Mouse (Mus musculus): ENCODE results near the gene Pdzd8.

Pdzd8 gene

DNA sequence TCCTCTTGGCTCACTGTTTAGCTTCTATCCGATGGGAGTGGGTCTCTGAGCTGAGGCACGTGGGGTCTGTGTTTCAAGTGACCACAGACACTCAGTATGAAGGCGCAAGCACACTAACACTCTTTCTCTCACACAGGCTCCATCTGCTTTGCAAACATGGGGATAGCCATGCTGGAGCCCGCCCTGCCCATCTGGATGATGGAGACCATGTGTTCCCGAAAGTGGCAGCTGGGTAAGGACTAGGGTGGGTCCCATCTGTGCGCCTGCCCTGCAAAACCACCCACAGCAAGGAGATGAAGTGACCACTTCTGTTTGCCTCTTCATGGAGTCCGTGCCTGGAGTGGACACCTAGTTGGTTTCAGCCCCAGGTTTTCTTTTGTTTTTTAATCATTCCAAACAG is 69.2 kb downstream of the Pdzd8 start:
- DNase-seq (ENCODE audit: low spot score in 2 of 2) = no peak

DNA sequence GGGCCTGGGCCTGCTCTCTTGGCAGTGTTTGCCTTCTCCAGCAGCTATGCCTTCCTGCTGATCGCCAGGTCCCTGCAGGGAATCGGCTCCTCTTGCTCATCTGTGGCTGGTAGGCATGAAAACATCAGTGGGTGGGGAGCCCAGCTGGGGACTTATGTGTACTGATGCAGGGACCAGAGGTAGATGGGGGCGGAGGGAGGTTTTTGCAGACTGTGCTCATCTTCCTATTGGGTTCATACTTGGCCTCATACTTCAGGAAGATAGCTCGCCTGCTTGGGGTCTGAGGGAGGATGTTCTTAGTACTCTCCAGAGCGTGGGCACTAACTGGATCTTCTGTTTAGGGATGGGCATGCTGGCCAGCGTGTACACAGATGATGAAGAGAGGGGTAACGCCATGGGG is 72.4 kb downstream of the Pdzd8 start:
- DNase-seq (ENCODE audit: low spot score in 2 of 2) = no peak

DNA sequence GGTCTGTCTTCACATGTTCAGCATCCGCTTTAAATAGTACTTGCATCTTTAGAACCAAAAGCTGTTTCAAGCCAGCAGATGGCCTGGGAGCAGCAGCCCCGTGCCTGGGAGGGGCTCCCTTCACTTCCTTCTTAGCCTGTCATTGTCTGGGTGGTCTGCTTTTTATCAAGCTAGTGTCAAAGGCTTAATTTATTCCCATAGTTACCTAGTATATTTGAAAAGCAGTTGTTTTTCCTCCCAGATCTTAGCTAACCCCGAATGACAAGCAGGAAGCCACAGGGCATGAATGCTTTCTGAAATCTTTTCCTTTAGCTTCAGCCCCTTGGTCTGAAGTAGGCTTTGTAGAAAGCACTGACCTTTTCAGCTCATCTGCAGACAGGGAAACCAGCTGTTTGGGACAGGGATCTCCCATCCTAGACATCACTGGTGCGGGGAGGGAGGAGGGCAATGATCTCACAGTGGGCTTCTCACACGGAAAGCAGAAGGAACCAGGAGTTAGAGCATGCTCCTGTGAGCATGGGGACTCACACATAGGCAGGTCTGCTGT is 78.1 kb downstream of the Pdzd8 start:
- DNase-seq (ENCODE audit: low spot score in 2 of 2) = no peak

DNA sequence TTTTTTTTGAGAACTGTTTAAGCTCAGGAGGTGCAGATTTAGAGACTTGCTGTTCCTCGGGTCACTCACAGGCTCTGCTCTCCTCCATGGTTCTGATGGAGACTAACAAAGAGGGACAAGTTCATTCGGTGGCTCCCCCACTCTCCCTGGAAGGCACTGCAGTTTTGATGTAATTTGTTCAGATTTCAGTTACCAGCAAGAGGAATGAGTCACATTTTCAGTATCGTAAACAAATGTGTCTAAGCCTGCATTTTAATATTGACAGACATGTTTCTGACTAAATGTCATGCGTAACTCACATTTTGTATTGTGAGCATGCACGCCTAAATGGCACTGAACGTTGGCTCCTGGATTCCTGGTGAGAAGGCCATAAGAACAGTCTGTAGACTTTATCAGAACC is 79.7 kb downstream of the Pdzd8 start:
- no peak for DNase-seq (ENCODE audit: low spot score in 2 of 2)

DNA sequence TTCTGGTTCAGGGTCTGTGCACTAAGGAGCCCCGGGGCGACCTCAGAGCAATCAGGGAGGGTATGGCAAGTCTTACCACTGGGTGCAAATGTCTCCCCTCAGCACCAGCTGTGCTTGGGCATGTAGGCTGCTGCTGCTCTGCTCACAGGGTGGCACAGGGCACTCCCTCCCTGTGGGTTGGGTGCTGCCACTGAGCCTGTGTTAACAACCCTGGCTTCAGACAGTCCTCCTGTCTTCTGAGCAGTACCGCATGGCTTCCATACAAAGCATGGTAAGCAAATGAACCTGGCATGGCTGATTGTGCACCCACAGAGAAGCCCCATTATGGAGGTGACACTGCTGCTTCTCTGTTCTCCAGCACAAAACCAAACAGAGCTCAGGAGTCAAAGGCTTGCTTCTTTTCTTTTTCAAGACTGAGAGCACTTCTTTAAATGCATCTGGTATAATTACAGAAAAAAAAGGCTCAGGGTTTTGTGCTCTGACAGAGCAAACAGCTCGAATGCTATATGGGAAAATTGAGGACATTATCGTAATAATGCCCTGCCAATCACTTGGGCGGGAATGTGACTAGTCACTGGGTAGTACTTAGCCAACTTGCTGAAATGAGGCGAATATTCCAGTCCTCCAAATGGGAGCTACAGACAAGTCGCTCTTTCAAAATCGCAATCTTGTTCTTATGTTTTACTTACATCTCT is 80.6 kb downstream of the Pdzd8 start:
- no peak for DNase-seq (ENCODE audit: low spot score in 2 of 2)

DNA sequence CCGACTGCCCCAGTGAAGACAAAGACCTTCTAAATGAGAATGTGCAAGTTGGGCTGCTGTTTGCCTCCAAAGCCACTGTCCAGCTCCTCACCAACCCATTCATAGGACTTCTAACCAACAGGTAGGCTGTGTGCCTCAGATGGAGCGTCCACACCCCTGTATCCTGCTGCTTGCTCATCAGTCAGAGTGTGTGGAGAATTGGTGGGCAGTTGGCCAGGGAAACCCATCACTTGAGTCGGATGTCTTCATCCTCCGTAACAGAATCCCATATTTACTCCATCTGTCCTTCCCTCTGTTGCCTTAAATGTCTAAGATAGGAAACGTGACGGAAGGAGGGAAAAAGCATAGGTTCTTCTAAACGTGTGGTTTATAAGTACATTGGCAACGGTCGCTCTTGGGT is 82.4 kb downstream of the Pdzd8 start:
- DNase-seq (ENCODE audit: low spot score in 2 of 2) = no peak

DNA sequence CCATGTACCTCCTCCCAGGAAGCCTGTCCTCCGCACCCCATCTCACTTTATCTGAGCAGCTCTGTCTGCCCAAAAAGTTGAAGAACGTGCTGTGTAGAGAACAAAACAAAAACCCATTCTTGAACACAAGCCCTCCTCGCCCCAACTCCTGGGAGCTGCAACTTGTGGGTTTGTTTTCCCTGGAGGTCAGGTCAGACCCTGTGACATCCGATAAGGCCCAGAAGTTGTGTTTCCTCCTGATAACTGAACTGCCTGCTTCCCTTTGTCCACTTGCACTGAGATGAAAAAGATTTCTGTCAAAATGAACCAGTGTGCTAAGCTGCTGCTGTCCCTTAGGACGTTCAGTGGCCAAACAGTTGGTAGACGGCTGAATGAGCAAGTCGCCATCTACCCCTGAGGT is 84.0 kb downstream of the Pdzd8 start:
- no peak for DNase-seq (ENCODE audit: low spot score in 2 of 2)

DNA sequence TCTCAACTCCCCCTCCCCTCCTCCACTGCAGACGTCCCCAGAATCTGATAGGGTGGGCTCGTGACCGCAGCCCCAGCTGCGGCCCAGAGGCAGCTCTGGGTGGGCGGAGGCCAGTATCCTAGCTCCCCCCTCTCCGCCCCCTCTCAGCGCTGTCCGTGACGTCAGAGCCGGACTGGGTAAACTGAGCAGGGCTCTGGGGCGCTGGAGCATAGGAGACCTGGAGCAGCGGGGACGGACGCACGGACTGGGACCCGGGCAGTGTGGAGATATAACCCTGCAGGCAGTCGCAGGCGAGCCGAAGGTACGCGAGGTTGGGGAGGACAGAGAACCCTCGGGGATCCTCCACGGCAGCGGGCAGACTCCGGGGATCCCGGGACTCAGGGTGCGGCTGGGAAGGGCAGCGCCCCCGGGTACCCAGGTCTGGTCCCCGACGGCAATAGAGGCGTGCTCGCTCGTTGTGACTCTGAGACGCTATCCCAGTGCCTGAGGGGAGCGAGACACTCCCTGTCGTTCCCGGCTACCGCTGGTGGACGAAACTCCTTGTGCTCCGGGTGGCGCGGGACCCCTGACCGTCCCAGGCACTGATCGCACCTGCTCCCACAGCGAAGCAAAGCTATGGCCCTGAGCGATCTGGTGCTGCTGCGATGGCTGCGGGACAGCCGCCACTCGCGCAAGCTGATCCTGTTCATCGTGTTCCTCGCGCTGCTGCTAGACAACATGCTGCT is 84.7 kb downstream of the Pdzd8 start, which contains the start of gene Slc18a2:
Gene Slc18a2 (plus strand): TSS at position 179 of the 725 bp plus-strand sequence.
- DNase-seq (ENCODE audit: low spot score in 2 of 2) = peak in 1 of 2 experiments; percentile 3

DNA sequence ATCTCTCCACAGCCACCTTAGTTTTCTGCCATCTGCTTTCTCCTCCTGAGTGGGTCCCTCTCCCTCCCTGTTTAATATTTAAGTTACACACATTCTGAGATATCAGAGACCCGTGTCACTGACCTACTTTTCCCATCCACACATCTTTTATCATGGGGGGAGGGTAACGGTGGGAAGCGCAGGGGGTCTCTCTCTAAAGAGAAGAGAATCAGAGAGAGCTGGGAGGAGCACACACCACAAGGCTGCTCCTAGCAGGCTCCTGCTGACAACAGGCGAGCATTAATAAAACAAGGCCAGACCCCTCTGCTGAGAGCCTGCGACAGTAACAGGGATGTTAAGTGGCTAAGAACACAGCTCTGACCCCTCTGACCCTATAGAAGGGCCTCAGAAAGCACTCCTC is 85.9 kb downstream of the Pdzd8 start:
- DNase-seq (ENCODE audit: low spot score in 2 of 2) = no peak

DNA sequence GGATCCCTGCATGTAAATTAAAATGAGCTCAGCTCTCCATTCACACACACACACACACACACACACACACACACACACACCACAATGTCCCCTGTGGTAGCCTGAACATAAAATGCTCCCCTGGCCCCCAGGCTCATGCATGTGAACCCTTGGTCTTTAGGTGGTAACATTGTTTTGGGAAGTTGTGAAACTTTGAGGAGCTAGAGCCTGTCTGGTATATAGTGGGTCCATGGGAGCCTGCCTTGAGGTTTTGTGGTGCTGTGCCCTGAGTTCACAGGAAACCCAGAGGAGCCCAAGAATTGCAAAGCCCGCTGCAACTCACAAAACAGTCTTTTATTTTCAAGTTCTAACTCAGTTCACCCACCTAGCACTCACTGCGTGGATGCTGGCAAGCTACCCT is 92.9 kb downstream of the Pdzd8 start:
- no peak for DNase-seq (ENCODE audit: low spot score in 2 of 2)

DNA sequence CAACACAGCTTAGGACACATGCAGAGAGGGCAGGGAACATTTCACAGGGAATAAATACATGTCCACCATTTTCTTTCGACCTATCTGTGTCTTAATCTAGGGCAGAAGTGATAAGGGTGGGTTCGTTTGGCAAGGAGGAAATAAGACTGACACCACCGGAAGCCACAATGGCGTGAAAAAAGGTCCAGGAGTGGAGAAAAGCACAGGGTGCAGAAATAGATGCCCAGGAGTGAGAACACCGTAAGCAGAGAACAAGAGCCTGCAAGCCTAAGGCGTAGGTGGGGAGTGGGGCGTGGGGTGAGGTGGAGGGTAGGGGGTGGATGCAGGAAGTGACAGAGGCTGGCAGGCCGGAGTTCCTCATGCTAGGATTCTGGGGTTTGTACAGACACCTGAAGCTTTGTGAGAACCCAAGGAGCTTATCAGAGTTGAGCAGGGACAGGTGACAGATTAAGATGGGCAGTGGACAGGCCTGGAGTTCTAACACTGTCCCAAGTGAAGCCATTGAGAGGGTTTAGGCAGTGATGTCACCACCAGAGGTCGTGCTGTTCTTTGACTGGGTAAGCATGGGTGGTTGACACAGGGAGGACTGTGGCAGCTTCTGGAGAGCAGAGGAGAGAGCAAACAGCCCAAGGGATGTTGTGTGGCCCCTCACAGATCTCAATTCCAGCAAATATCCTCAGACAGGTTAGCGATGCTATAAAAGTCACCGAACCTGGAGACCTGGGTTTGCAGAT is 96.9 kb downstream of the Pdzd8 start:
- no peak for DNase-seq (ENCODE audit: low spot score in 2 of 2)

DNA sequence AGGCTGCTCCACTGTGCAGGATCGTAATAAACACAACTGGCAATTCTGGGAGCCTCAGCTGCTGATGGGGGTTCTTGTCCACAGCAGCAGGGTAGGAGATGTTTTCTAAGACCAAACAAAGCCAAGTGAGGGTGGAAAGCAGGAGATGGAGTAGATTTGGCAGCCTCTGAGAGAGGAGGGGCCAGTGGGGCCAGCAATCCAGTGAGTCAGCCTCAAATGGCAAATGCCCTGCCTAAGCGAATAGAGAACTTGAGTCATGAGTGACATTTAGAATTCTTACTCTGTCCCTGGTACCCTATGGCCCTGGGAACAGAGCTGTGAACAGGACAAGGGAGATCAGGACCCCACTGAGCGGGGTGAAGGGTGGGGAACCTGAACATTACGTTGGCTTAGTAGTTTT is 97.4 kb downstream of the Pdzd8 start:
- DNase-seq (ENCODE audit: low spot score in 2 of 2) = no peak

Data from urinary bladder, postnatal 36 days (tissue).